Mouse (Mus musculus) heart, postnatal 10 days (tissue): Measurements from ENCODE around the gene Tmem245. TPM values are rescaled to one million over a fixed set of nuclear protein-coding genes. Genes with fewer than 3 reads are reported as not detected.
A peak's percentile ranks its signal among the peaks of the same experiment; 100 is the strongest.

Experiments
- DNase-seq, 2 experiments: peaks; one replicate each; pipeline ENCODE4 v3.0.0; 2021
- intact Hi-C: fragments of 180-260 bp; cut with DNase I; formaldehyde crosslinking; loops from one replicate; pipeline ENCODE4 v1.15.1; 2025
- microRNA-seq, 2 experiments: library from miRNA; unstranded; fragments of <30 nt; microRNA quantifications; one replicate each; pipeline ENCODE4 v1.2.0; 2022
- total RNA-seq, 2 experiments: library from RNA; stranded (reverse); gene quantifications; 2 replicates each; pipeline ENCODE4 v1.2.3; 2021

Tmem245 gene
- total RNA-seq, 2 experiments from 2014 or later: 62.1 to 72.7 TPM

GRCm38 (mm10) chr4:56828932-56829331 is 118.3 kb downstream of the Tmem245 start:
- intact Hi-C loops: no loop called here
- no peak for DNase-seq

GRCm38 (mm10) chr4:56824231-56824630 is 123.0 kb downstream of the Tmem245 start:
- intact Hi-C loops: no loop called here

GRCm38 (mm10) chr4:56820017-56820550 is 127.2 kb downstream of the Tmem245 start:
- intact Hi-C loops: no loop called here
- peak; percentile 14 to 33 for DNase-seq

More at GRCm38 (mm10) chr4:56824231-56824630, 123.0 kb downstream of the Tmem245 start:
- no peak for DNase-seq

Small RNA genes within 50 kb of the gene (microRNA-seq; reads per million reads assigned to microRNA genes)
- gene Mir32: 77.0 to 85.2 reads per million in 2 experiments

Other genes with a start within 250 kb of the Tmem245 start
- not detected for gene Gm26657, start 207.4 kb downstream of the Tmem245 start, total RNA-seq
- not detected for gene Actl7b, start 206.0 kb downstream of the Tmem245 start, total RNA-seq
- gene Actl7a, start 204.0 kb downstream of the Tmem245 start, total RNA-seq: not detected
- 10 to 100 TPM; 25.7 to 29.1 TPM for gene Elp1, start 145.1 kb downstream of the Tmem245 start, total RNA-seq
- 1 to 10 TPM; 4.4 to 4.5 TPM for gene Fam206a, start 145.1 kb downstream of the Tmem245 start, total RNA-seq
- 10 to 100 TPM; 23.5 to 28.0 TPM for gene Ctnnal1, start 82.2 kb downstream of the Tmem245 start, total RNA-seq
- gene Frrs1l, start 43.0 kb upstream of the Tmem245 start, total RNA-seq: under 1 TPM in 1 of 2 experiments, not detected in 1; 0.05 TPM
- gene Epb41l4b, start 196.0 kb upstream of the Tmem245 start, total RNA-seq: 1 to 10 TPM; 4.3 to 6.1 TPM